Mouse (Mus musculus): ENCODE results near the gene Camk1g.

GRCm38 (mm10) chr1:193311596-193311995 lies 58.5 kb downstream of the Camk1g start:
- TF ChIP-seq EP300 (optimal IDR thresholded peaks at IDR 0.05) (no peak), CTCF (IDR thresholded peaks at IDR 0.05; ENCODE audit: low read depth) (no peak)

Measured in stomach, postnatal 0 days (tissue).